Mouse (Mus musculus) heart, adult 2 months (tissue): Measurements from ENCODE around the gene Prss16. TPM values are rescaled to one million over a fixed set of nuclear protein-coding genes. Genes with fewer than 3 reads are reported as not detected.

ENCODE experiments used
- DNase-seq, 2 experiments: peaks; one replicate each; pipeline ENCODE4 v3.0.0; 2021
- H3K27ac ChIP-seq: fragments of 200-600 bp; 2 replicates; pipeline ENCODE4 v1.8.1; 2022
- H3K27me3 ChIP-seq: fragments of 200-500 bp; 2 replicates; pipeline ENCODE4 v1.6.1; 2012; ENCODE audit warnings: mild to moderate bottlenecking, low read length, inconsistent platforms, mixed read lengths; ENCODE audit not compliant: control insufficient read depth, insufficient read depth
- H3K36me3 ChIP-seq: fragments of 200-500 bp; 2 replicates; pipeline ENCODE4 v1.6.1; 2012; ENCODE audit warnings: low read length, inconsistent platforms; ENCODE audit not compliant: control insufficient read depth, insufficient read depth
- H3K4me1 ChIP-seq: fragments of 200-500 bp; 2 replicates; pipeline ENCODE4 v1.6.1; 2011; ENCODE audit warnings: low read length; ENCODE audit not compliant: control insufficient read depth, insufficient read depth
- H3K4me3 ChIP-seq: fragments of 200-600 bp; 2 replicates; pipeline ENCODE4 v1.8.1; 2022
- H3K79me2 ChIP-seq: fragments of 200-500 bp; replicated peaks from 2 replicates; pipeline ENCODE4 v1.6.1; 2012; ENCODE audit warnings: mild to moderate bottlenecking, inconsistent platforms, low read length, moderate library complexity, mixed read lengths; ENCODE audit not compliant: control insufficient read depth, insufficient read depth
- H3K9ac ChIP-seq: fragments of 200-500 bp; 2 replicates; pipeline ENCODE4 v1.6.1; 2012; ENCODE audit warnings: low read depth, mild to moderate bottlenecking, control low read depth, inconsistent platforms, low read length, mixed read lengths
- CTCF ChIP-seq: fragments of 200-600 bp; IDR thresholded peaks from 2 replicates; pipeline ENCODE4 v1.8.1; 2022; ENCODE audit warnings: antibody characterized with exemption, mild to moderate bottlenecking, moderate library complexity
- EP300 ChIP-seq: fragments of 200-500 bp; IDR thresholded peaks from 2 replicates; pipeline ENCODE4 v1.6.1; 2011; ENCODE audit warnings: low read depth, low read length, control low read depth; ENCODE audit not compliant: insufficient read depth
- POLR2A ChIP-seq: fragments of 200-500 bp; IDR thresholded peaks from 2 replicates; pipeline ENCODE4 v1.6.1; 2011; ENCODE audit warnings: mild to moderate bottlenecking, low read depth, low read length, control low read depth; ENCODE audit not compliant: insufficient read depth
- WGBS: fragments of 180-500 bp; shearing (Covaris S2); methylation state at CpG from one replicate; pipeline ENCODE4 v1.1.7; 2018; 5-methylcytosine and 5-hydroxymethylcytosine counted together
- intact Hi-C: fragments of 180-260 bp; cut with DNase I; formaldehyde crosslinking; loops from one replicate; pipeline ENCODE4 v1.15.1; 2025
- polyA plus RNA-seq: library from polyadenylated mRNA; depleted of rRNA; stranded (reverse); fragments of >200 nt; gene quantifications from 2 replicates; pipeline ENCODE4 v1.2.3, GENCODE M21; 2012
- total RNA-seq, 2 experiments: library from RNA; stranded (reverse); gene quantifications; 2 replicates each; pipeline ENCODE4 v1.2.3; 2021

The Prss16 gene
- total and polyA plus RNA-seq, 3 experiments: not detected

GRCm38 (mm10) chr13:21993957-21994738, 15.4 kb downstream of the Prss16 start:
- H3K4me3 ChIP-seq: no peak overlapping the region
- 16% methylated on average over 22 of the region's 22 CpGs for WGBS
- intact Hi-C loops: loop anchor here (2.0 kb wide), 2 partner anchors 19 to 21 kb away; no protein-coding TSS in a partner anchor

GRCm38 (mm10) chr13:21992550-21992949, 17.0 kb downstream of the Prss16 start:
- intact Hi-C loops: no loop called here
- Histone ChIP-seq H3K27me3 (peaks cover 21% of the 10 kb centered on the region), H3K79me2 (no peaks in the 10 kb centered on the region), H3K27ac (no peak overlapping the region), H3K4me1 (peaks cover 6% of the 10 kb centered on the region), H3K9ac (no peak overlapping the region), H3K36me3 (no peaks in the 10 kb centered on the region), H3K4me3 (no peak overlapping the region)
- WGBS: 75% methylated on average over 5 of the region's 5 CpGs
- TF ChIP-seq EP300 (no peak), CTCF (no peak), POLR2A (no peak)
- DNase-seq: no peak

More at GRCm38 (mm10) chr13:21993957-21994738, 15.4 kb downstream of the Prss16 start:
- DNase-seq: peak in 1 of 2 experiments; percentile 46
- Histone ChIP-seq H3K79me2 (no peaks in the 10 kb centered on the region), H3K9ac (no peak overlapping the region), H3K36me3 (no peaks in the 10 kb centered on the region), H3K27ac (no peak overlapping the region), H3K4me1 (peaks cover 6% of the 10 kb centered on the region), H3K27me3 (peaks cover 27% of the 10 kb centered on the region)
- TF ChIP-seq CTCF: no peak
- no peak for TF ChIP-seq POLR2A
- TF ChIP-seq EP300: no peak

GRCm38 (mm10) chr13:21984486-21984885, 25.1 kb downstream of the Prss16 start:
- no peaks in the 10 kb centered on the region for H3K36me3 ChIP-seq
- intact Hi-C loops: no loop called here
- no peaks in the 10 kb centered on the region for H3K79me2 ChIP-seq
- H3K27me3 ChIP-seq: peaks cover 2% of the 10 kb centered on the region; the same call in 1 of the 2 replicates
- TF ChIP-seq CTCF (no peak), EP300 (no peak)
- no peak for DNase-seq
- WGBS: 77% methylated on average over 2 of the region's 2 CpGs
- H3K9ac ChIP-seq: no peak overlapping the region
- peaks cover 1% of the 10 kb centered on the region; the same call in 1 of the 2 replicates for H3K4me1 ChIP-seq
- no peak overlapping the region for H3K27ac ChIP-seq
- no peak overlapping the region for H3K4me3 ChIP-seq

GRCm38 (mm10) chr13:21981803-21982193, 27.7 kb downstream of the Prss16 start:
- intact Hi-C loops: no loop called here
- no peak for TF ChIP-seq CTCF
- TF ChIP-seq EP300: no peak

GRCm38 (mm10) chr13:21980981-21981802, 28.4 kb downstream of the Prss16 start, which contains the start of gene Pom121l2:
Gene Pom121l2, plus strand, starts transcription at chr13:21981194.
- Histone ChIP-seq H3K27ac (no peak within 1 kb of the TSS), H3K27me3 (peaks cover 2% of the 10 kb centered on the region; the same call in 1 of the 2 replicates), H3K36me3 (no peaks in the 10 kb centered on the region), H3K9ac (peak within 1 kb of the TSS; percentile 72), H3K4me1 (peaks cover 1% of the 10 kb centered on the region; the same call in 1 of the 2 replicates), H3K79me2 (no peaks in the 10 kb centered on the region), H3K4me3 (peak within 1 kb of the TSS; percentile 62)
- DNase-seq: peak; percentile 67 to 72
- intact Hi-C loops: no loop called here
- WGBS: 2% methylated on average over 58 of the region's 58 CpGs
- TF ChIP-seq POLR2A: no peak
- no peak for TF ChIP-seq EP300
- TF ChIP-seq CTCF: no peak

More at GRCm38 (mm10) chr13:21981803-21982193, 27.7 kb downstream of the Prss16 start:
- Histone ChIP-seq H3K27ac (no peak overlapping the region), H3K9ac (peak overlapping the region; percentile 72), H3K4me3 (peak overlapping the region; percentile 62), H3K79me2 (no peaks in the 10 kb centered on the region), H3K27me3 (peaks cover 2% of the 10 kb centered on the region; the same call in 1 of the 2 replicates), H3K36me3 (no peaks in the 10 kb centered on the region), H3K4me1 (peaks cover 1% of the 10 kb centered on the region; the same call in 1 of the 2 replicates)
- DNase-seq: no peak
- WGBS: 23% methylated on average over 17 of the region's 17 CpGs
